Mouse (Mus musculus): ENCODE data around the gene Mogs. TPM values are rescaled to one million over a fixed set of nuclear protein-coding genes. Genes with fewer than 3 reads are reported as not detected.
A peak's percentile ranks its signal among the peaks of the same experiment; 100 is the strongest.

Mogs gene
- polyA plus RNA-seq, 1 experiment from 2014 or later, result 26.9 TPM

DNA sequence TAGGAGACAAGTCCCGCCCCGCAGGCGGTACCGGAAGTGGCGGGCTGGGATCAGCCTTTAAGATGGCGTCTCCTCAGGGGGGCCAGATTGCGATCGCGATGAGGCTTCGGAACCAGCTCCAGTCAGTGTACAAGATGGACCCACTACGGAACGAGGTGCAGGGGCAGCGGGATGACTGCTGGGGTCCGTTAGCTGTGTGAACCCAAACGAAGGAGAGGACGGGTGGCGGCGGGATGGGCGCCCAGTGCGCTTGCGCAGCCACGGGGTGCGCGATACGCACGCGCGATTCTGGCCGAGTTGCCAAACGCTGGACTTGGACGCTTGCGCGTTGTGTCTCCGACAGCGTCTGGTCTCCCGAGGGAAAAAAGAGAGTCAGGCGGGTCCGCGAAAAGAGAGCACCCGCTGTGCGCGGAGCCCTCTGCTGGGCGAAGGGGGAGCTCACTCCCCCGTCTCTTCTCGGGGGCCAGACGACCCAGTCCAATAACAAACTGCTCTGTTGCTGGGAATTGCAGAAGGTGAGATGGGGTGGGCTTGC, 36.9 kb upstream of the Mogs start:
- Histone ChIP-seq H3K27ac (peak overlapping the region; percentile 91), H3K9ac (replicated peaks) (peak overlapping the region; percentile 77), H3K4me3 (replicated peaks) (peak overlapping the region; percentile 72), H3K4me2 (replicated peaks) (peak overlapping the region; percentile 82), H3K27me3 (peaks cover 54% of the 10 kb centered on the region), H3K9me3 (no peaks in the 10 kb centered on the region), H3K4me1 (replicated peaks) (peaks cover 25% of the 10 kb centered on the region), H3K36me3 (peaks cover 23% of the 10 kb centered on the region)
- peak; percentile 92 for ATAC-seq
- under 1% methylated on average over 46 of the region's 46 CpGs for WGBS

DNA sequence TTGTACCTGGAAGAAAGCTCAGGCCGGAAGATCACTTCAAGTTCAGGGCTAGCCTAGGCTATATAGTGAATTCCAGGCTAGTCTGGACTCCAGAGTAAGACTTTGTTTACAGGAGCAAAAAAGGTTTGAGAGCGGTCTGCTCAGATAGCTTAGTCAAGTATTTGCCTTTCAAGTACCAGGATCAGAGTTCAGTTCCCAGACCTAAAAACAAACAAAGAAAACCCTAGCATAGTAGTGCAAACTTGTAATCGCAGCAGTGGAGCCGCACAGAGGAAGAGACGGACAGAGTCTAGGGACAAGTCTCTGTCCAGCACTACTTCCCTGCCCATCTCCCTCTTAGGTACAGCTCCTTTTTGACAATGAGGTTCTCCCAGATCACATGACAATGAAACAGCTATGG, 35.1 kb upstream of the Mogs start:
- ATAC-seq, result no peak
- 96% methylated on average over 5 of the region's 5 CpGs for WGBS

GRCm38 (mm10) chr6:83083497-83083896, 31.8 kb upstream of the Mogs start:
- Histone ChIP-seq H3K4me1 (replicated peaks) (peaks cover 28% of the 10 kb centered on the region), H3K9me3 (no peaks in the 10 kb centered on the region), H3K4me3 (replicated peaks) (no peak overlapping the region), H3K27ac (no peak overlapping the region), H3K9ac (replicated peaks) (no peak overlapping the region), H3K27me3 (peaks cover 68% of the 10 kb centered on the region), H3K4me2 (replicated peaks) (no peak overlapping the region), H3K36me3 (peaks cover 23% of the 10 kb centered on the region)
- ATAC-seq, result no peak
- 5% methylated on average over 5 of the region's 5 CpGs for WGBS

More for the DNA sequence above, 35.1 kb upstream of the Mogs start:
- Histone ChIP-seq H3K27me3 (peaks cover 54% of the 10 kb centered on the region), H3K36me3 (peaks cover 23% of the 10 kb centered on the region), H3K4me2 (replicated peaks) (no peak overlapping the region), H3K9ac (replicated peaks) (no peak overlapping the region), H3K27ac (no peak overlapping the region), H3K4me3 (replicated peaks) (no peak overlapping the region), H3K4me1 (replicated peaks) (peaks cover 25% of the 10 kb centered on the region), H3K9me3 (no peaks in the 10 kb centered on the region)

GRCm38 (mm10) chr6:83084477-83084876, 30.8 kb upstream of the Mogs start:
- H3K36me3 ChIP-seq, result peaks cover 23% of the 10 kb centered on the region
- H3K4me1 ChIP-seq (replicated peaks), result peaks cover 20% of the 10 kb centered on the region
- H3K27me3 ChIP-seq, result peaks cover 77% of the 10 kb centered on the region
- no peak overlapping the region for H3K9ac ChIP-seq (replicated peaks)
- no peak overlapping the region for H3K27ac ChIP-seq
- no peak overlapping the region for H3K4me3 ChIP-seq (replicated peaks)
- no peak overlapping the region for H3K4me2 ChIP-seq (replicated peaks)
- ATAC-seq, result no peak; the same call in 1 of the 2 replicates
- H3K9me3 ChIP-seq, result no peaks in the 10 kb centered on the region
- 2% methylated on average over 6 of the region's 6 CpGs for WGBS

GRCm38 (mm10) chr6:83086121-83087035, 28.9 kb upstream of the Mogs start, which contains the start of gene Lbx2:
TSS of gene Lbx2 (plus strand) at chr6:83086367.
- ATAC-seq, result no peak
- Histone ChIP-seq H3K36me3 (peaks cover 9% of the 10 kb centered on the region), H3K4me3 (replicated peaks) (peak within 1 kb of the TSS; percentile 16; the same call in 1 of the 2 replicates), H3K27me3 (peaks cover 94% of the 10 kb centered on the region), H3K4me2 (replicated peaks) (no peak within 1 kb of the TSS), H3K9ac (replicated peaks) (no peak within 1 kb of the TSS), H3K9me3 (no peaks in the 10 kb centered on the region), H3K27ac (no peak within 1 kb of the TSS), H3K4me1 (replicated peaks) (peaks cover 11% of the 10 kb centered on the region)
- 3% methylated on average over 42 of the region's 42 CpGs for WGBS

DNA sequence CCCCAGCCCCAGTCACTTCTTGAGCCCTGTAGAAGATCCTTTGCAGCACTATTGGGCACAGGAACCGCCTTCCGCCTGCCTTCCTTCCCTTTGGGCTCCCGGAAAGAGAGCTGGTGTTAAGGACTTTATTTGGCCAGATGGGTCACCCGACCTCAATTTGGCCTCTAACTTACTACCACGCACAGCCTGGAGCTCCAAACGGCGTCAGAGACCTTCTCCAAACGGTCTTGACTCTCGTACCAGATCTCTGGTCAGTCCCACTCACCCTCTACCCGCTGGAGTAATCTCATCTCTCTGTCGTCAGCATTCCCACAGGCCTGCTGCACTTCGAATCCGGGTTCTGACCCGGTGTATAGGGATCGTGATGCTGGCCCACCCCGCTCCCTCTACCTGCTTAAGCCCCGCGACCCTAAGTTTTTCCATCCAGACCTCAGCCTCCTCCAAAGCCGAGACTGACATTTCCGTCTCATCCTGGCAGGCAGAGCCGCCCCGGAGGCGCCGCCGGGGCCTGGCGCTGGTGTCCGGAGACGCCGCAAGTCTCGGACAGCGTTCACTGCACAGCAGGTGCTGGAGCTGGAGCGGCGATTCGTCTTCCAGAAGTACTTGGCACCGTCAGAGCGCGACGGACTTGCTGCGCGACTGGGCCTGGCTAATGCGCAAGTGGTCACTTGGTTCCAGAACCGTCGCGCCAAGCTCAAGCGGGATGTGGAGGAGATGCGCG, 27.9 kb upstream of the Mogs start:
- peaks cover under 1% of the 10 kb centered on the region; the same call in 1 of the 2 replicates for H3K36me3 ChIP-seq
- under 1% methylated on average over 47 of the region's 47 CpGs for WGBS
- H3K4me3 ChIP-seq (replicated peaks), result peak overlapping the region; percentile 16
- H3K4me2 ChIP-seq (replicated peaks), result peak overlapping the region; percentile 27
- H3K4me1 ChIP-seq (replicated peaks), result peaks cover 11% of the 10 kb centered on the region
- no peak overlapping the region for H3K27ac ChIP-seq
- no peak for ATAC-seq
- H3K9me3 ChIP-seq, result no peaks in the 10 kb centered on the region
- peaks cover 94% of the 10 kb centered on the region for H3K27me3 ChIP-seq
- H3K9ac ChIP-seq (replicated peaks), result no peak overlapping the region

GRCm38 (mm10) chr6:83087926-83088260, 27.4 kb upstream of the Mogs start:
- peaks cover 94% of the 10 kb centered on the region for H3K27me3 ChIP-seq
- peak overlapping the region; percentile 16; the same call in 1 of the 2 replicates for H3K4me3 ChIP-seq (replicated peaks)
- H3K4me1 ChIP-seq (replicated peaks), result peaks cover 11% of the 10 kb centered on the region
- no peak overlapping the region for H3K9ac ChIP-seq (replicated peaks)
- H3K36me3 ChIP-seq, result no peaks in the 10 kb centered on the region
- no peaks in the 10 kb centered on the region for H3K9me3 ChIP-seq
- ATAC-seq, result no peak
- peak overlapping the region; percentile 27 for H3K4me2 ChIP-seq (replicated peaks)
- H3K27ac ChIP-seq, result no peak overlapping the region
- WGBS, result 3% methylated on average over 9 of the region's 9 CpGs

DNA sequence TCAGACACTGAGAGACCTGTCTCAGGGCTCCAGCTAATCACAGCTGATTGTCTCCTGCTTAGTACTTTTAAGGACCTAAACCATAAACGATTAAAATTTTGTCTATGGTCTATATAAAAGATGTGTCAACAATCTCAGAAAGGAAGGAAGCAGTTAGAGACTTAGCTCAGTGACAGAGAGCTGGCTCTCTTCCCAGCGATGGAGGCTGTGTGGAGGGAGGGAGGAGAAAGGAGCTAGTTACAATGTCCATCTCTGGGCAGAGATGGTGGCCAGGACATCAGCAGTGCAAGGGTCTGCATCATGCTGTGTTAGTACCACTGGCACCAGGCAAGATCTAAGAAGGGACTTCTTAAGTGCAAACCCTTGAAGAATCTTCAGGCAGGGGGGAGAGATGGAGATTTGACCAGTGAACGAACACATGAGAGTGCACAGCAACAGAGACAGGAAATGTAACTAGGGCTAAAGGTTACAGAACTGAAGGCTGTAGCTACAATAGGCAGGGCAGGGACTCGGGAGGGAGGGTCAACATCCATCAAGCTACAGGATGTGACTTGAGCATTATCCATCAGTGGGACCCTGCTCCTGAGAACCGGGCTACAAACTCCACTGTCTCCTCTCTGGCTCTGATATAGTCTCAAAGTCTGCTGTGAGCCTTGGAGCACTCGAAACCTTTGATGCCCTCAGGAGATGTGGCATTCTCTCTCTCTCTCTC, 22.7 kb upstream of the Mogs start:
- peaks cover 3% of the 10 kb centered on the region for H3K4me1 ChIP-seq (replicated peaks)
- no peaks in the 10 kb centered on the region for H3K9me3 ChIP-seq
- H3K9ac ChIP-seq (replicated peaks), result no peak overlapping the region
- ATAC-seq, result no peak
- peaks cover 50% of the 10 kb centered on the region for H3K27me3 ChIP-seq
- no peaks in the 10 kb centered on the region for H3K36me3 ChIP-seq
- no peak overlapping the region for H3K4me2 ChIP-seq (replicated peaks)
- no peak overlapping the region for H3K4me3 ChIP-seq (replicated peaks)
- 54% methylated on average over 6 of the region's 6 CpGs for WGBS
- no peak overlapping the region for H3K27ac ChIP-seq

DNA sequence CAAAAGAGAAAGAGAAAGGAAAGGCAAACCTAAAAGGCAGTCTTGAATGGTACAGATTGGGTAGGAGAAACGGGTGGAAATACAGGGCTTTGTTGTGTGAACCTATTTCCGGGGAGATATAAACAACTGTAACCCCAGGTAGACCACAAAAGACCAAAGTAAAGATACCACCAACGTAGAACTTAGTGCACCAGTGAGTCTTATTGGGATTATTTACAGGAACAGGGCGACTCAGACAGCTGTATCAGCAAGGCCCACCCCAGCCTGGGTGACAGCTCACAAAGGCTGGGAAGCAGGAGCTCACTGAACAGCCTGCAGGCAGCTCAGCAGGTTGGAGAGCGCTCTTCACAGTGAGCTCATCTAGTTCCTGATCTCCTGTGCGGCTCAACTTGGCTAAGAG, 19.3 kb upstream of the Mogs start:
- Histone ChIP-seq H3K27me3 (peaks cover 29% of the 10 kb centered on the region), H3K9ac (replicated peaks) (no peak overlapping the region), H3K27ac (no peak overlapping the region), H3K36me3 (no peaks in the 10 kb centered on the region), H3K4me2 (replicated peaks) (no peak overlapping the region), H3K4me1 (replicated peaks) (peaks cover 2% of the 10 kb centered on the region; the same call in 1 of the 2 replicates), H3K4me3 (replicated peaks) (no peak overlapping the region), H3K9me3 (no peaks in the 10 kb centered on the region)
- 48% methylated on average over 6 of the region's 6 CpGs for WGBS
- no peak for ATAC-seq

GRCm38 (mm10) chr6:83098411-83098810, 16.9 kb upstream of the Mogs start:
- Histone ChIP-seq H3K4me2 (replicated peaks) (no peak overlapping the region), H3K9me3 (no peaks in the 10 kb centered on the region), H3K9ac (replicated peaks) (no peak overlapping the region), H3K27ac (no peak overlapping the region), H3K36me3 (no peaks in the 10 kb centered on the region), H3K4me1 (replicated peaks) (peaks cover 18% of the 10 kb centered on the region), H3K27me3 (peaks cover 17% of the 10 kb centered on the region), H3K4me3 (replicated peaks) (no peak overlapping the region)
- 66% methylated on average over 2 of the region's 2 CpGs for WGBS
- ATAC-seq, result no peak

DNA sequence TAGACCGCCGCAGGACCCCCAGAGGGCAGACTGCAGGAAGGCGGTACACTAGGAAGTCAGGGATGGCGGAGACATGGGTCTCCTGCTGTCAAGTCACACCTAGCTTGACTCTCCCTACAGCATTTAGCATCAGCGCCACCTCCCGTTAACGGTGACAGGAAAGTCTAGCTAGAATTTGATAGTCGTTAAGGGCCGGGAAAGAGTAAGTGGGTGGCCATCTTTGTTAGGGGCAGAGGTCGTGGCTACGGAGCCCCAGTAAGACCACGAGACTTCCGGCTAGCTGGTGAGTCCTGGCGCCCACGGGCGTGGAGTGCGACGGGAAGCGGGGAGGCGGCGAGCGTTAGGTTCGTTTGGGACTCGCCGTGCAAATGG, 14.0 kb upstream of the Mogs start, which contains the start of the genes Ccdc142 and Gm42688:
TSS of gene Ccdc142 (plus strand) at position 286 of the 372 bp plus-strand sequence.
TSS of gene Gm42688 (plus strand) at position 302 of the 372 bp plus-strand sequence.
- Histone ChIP-seq H3K4me2 (replicated peaks) (peak within 1 kb of the TSS; percentile 94), H3K4me3 (replicated peaks) (peak within 1 kb of the TSS; percentile 73), H3K27ac (peak within 1 kb of the TSS; percentile 87), H3K36me3 (0 out of 2 replicates have a peak, but pooled peaks cover 9% of the 10 kb centered on the region), H3K27me3 (peaks cover 16% of the 10 kb centered on the region), H3K9ac (replicated peaks) (peak within 1 kb of the TSS; percentile 81), H3K4me1 (replicated peaks) (peaks cover 20% of the 10 kb centered on the region), H3K9me3 (no peaks in the 10 kb centered on the region)
- ATAC-seq, result peak; percentile 83
- under 1% methylated on average over 25 of the region's 25 CpGs for WGBS
